14 mouse cellular contexts compared by ENCODE assay signal in the genomic region with DNA sequence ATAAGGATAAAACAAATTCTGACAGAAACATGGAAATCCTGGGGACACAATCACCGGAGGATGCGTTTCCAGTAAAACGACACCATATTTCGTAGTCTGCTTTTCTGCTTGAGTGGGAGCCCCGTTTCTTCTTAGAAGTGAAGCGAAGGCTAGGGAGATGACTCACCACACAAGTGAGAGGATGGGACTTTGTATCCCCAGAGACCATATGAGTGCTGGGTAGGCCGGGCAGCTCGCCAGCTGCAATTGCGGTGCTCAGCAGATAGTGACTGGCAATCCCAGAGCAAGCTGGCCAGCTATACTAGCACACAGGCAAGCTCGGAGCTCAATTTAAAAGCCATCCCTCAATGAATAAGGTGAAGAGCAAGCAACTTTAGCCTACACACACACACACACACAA. TPM values are rescaled to one million over a fixed set of nuclear protein-coding genes. Genes with fewer than 3 reads are reported as not detected.
DNase-seq lines count a peak whose midpoint lies in the region; ATAC-seq and TF ChIP-seq lines count a peak whose summit lies in the region.
"Had no signal": no experiment of that assay in that cellular context is flagged by ENCODE, and none has a peak within 500 bp of the region (broad histone marks: within the 10 kb centered on the region; RNA-seq: fewer than 3 reads in every experiment).

No protein-coding gene starts in this region.

- no peak overlapping the region for H3K4me2 ChIP-seq in embryonic facial prominence, embryonic 14.5 days (ENCODE audit: low read depth, low read length)
- H3K4me2 ChIP-seq: hindbrain, embryonic 12.5 days; liver, embryonic 12.5 days had no signal

- H3K4me3 ChIP-seq in embryonic facial prominence, embryonic 14.5 days (ENCODE audit: low read depth, low read length): no peak overlapping the region
- no peak overlapping the region for H3K4me3 ChIP-seq in embryonic facial prominence, embryonic 10.5 days
- H3K4me3 ChIP-seq in layer of hippocampus, adult 2 months: no peak overlapping the region
- H3K4me3 ChIP-seq: hindbrain, embryonic 12.5 days; liver, embryonic 12.5 days had no signal

- ATAC-seq in embryonic facial prominence, embryonic 14.5 days (ENCODE audit: low read depth): no peak
- ATAC-seq: liver, embryonic 12.5 days; midbrain, embryonic 16.5 days had no signal

- DNase-seq in embryonic facial prominence, embryonic 14.5 days (ENCODE audit: low spot score): peak; percentile 14
- DNase-seq in embryonic facial prominence, embryonic 10.5 days (ENCODE audit: low spot score): no peak
- peak; percentile 48 for DNase-seq in brain, embryonic 14.5 days (ENCODE audit: low read depth)
- DNase-seq in layer of hippocampus, adult 2 months (ENCODE audit: low spot score in 2 of 2): peak; percentile 18 to 45
- peak; percentile 62 to 71 for DNase-seq in right cerebral cortex, adult 2 months (ENCODE audit: low spot score in 2 of 2)
- no peak for DNase-seq in urinary bladder, postnatal 14 days (ENCODE audit: low spot score)
- DNase-seq in B cell, adult 2 months: no peak
- DNase-seq in neural tube, embryonic 10.5 days (ENCODE audit: extremely low spot score, low spot score): no peak
- DNase-seq: adrenal gland, postnatal 14 days; embryo, embryonic 11 days; gastrocnemius, postnatal 10 days had no signal

- no peak for TF ChIP-seq CTCF in brain, embryonic 14.5 days (IDR thresholded peaks at IDR 0.05; ENCODE audit: borderline replicate concordance, extremely low read depth, insufficient read depth, insufficient read length)
- TF ChIP-seq CTCF in layer of hippocampus, adult 2 months (conservative IDR thresholded peaks at IDR 0.05): no peak

- H3K9me3 ChIP-seq in embryonic facial prominence, embryonic 14.5 days (ENCODE audit: control insufficient read depth, low read length): no peaks in the 10 kb centered on the region
- H3K9me3 ChIP-seq in embryonic facial prominence, embryonic 10.5 days: no peaks in the 10 kb centered on the region
- H3K9me3 ChIP-seq: hindbrain, embryonic 12.5 days had no signal

- 85% methylated on average over 10 of the region's 10 CpGs for WGBS in embryonic facial prominence, embryonic 14.5 days
- 90% methylated on average over 10 of the region's 10 CpGs for WGBS in embryonic facial prominence, embryonic 10.5 days

- TF ChIP-seq POLR2A in brain, embryonic 14.5 days (IDR thresholded peaks at IDR 0.05; ENCODE audit: borderline replicate concordance, extremely low read depth, insufficient read depth, insufficient read length, poor library complexity, severe bottlenecking): no peak

- H3K27ac ChIP-seq in embryonic facial prominence, embryonic 14.5 days (replicated peaks; ENCODE audit: low read depth, low read length): no peak overlapping the region
- no peak overlapping the region for H3K27ac ChIP-seq in embryonic facial prominence, embryonic 10.5 days (replicated peaks)
- no peak overlapping the region for H3K27ac ChIP-seq in layer of hippocampus, adult 2 months
- H3K27ac ChIP-seq: hindbrain, embryonic 12.5 days; liver, embryonic 12.5 days had no signal

- H3K36me3 ChIP-seq in embryonic facial prominence, embryonic 14.5 days (ENCODE audit: control insufficient read depth, insufficient read depth, low read length): no peaks in the 10 kb centered on the region
- no peaks in the 10 kb centered on the region for H3K36me3 ChIP-seq in embryonic facial prominence, embryonic 10.5 days (replicated peaks)
- H3K36me3 ChIP-seq: hindbrain, embryonic 12.5 days; liver, embryonic 12.5 days had no signal

- no peaks in the 10 kb centered on the region for H3K27me3 ChIP-seq in embryonic facial prominence, embryonic 14.5 days (replicated peaks; ENCODE audit: control insufficient read depth, insufficient read depth, low read length)
- no peaks in the 10 kb centered on the region for H3K27me3 ChIP-seq in embryonic facial prominence, embryonic 10.5 days (replicated peaks; ENCODE audit: low read depth, poor library complexity, severe bottlenecking)
- H3K27me3 ChIP-seq: hindbrain, embryonic 12.5 days; liver, embryonic 12.5 days had no signal

- no peaks in the 10 kb centered on the region for H3K4me1 ChIP-seq in embryonic facial prominence, embryonic 14.5 days (ENCODE audit: control insufficient read depth, insufficient read depth, low read length)
- H3K4me1 ChIP-seq in embryonic facial prominence, embryonic 10.5 days: no peaks in the 10 kb centered on the region
- H3K4me1 ChIP-seq: hindbrain, embryonic 12.5 days; liver, embryonic 12.5 days had no signal

- H3K9ac ChIP-seq in embryonic facial prominence, embryonic 14.5 days (ENCODE audit: low read depth, low read length): no peak overlapping the region
- H3K9ac ChIP-seq: hindbrain, embryonic 12.5 days; liver, embryonic 12.5 days had no signal

RNA-seq across cellular contexts. Expression of a gene that starts 50.3 kb away (rescaled TPM):
- 4.9 and 5.3 TPM in 2 replicates for polyA plus RNA-seq in embryonic facial prominence, embryonic 14.5 days (2014; fragmentation: Nextera tagmentation; extraction: Ambion mirVana)
- 6.6 and 7.2 TPM in 2 replicates for polyA plus RNA-seq in embryonic facial prominence, embryonic 10.5 days (2016; fragmentation: Nextera tagmentation; extraction: Ambion mirVana)
- 37.3 and 65.9 TPM in 2 replicates for polyA plus RNA-seq in brain, embryonic 14.5 days (2012; rRNA removed)
- total RNA-seq in layer of hippocampus, adult 2 months (2021): 100 to 1,000 TPM; 470 to 471 TPM

Comparison
In these comparisons a context has a peak if more than half of its experiments do, and no peak if none do; other contexts are left out.
1. DNase-seq: peak in embryonic facial prominence, embryonic 14.5 days (single experiment), brain, embryonic 14.5 days (single experiment), layer of hippocampus, adult 2 months (2 of 2) and right cerebral cortex, adult 2 months (2 of 2); none in embryonic facial prominence, embryonic 10.5 days (single experiment), urinary bladder, postnatal 14 days (single experiment), B cell, adult 2 months (0 of 2) and neural tube, embryonic 10.5 days (single experiment).